Mouse (Mus musculus) heart, embryonic 12.5 days (tissue): ENCODE results near the gene Cfh. TPM values are rescaled to one million over a fixed set of nuclear protein-coding genes. Genes with fewer than 3 reads are reported as not detected.
"Not testable (repeated sequence)": the region's sequence is repeated elsewhere in the genome, so short reads cannot be mapped to it uniquely, and the experiment has no call there.

Experiments used
- ATAC-seq: fragments of 200-750 bp; cut with Nextera tagmentation; 2 replicates; pipeline ENCODE4 v1.8.0; 2017; ENCODE audit warnings: moderate TSS enrichment, moderate library complexity; ENCODE audit not compliant: insufficient number of reproducible peaks, low FRiP score
- H3K27ac ChIP-seq: fragments of 300-500 bp; sonication (generic); 2 replicates; pipeline ENCODE4 v1.5.1; 2016; ENCODE audit warnings: mild to moderate bottlenecking, moderate library complexity; ENCODE audit not compliant: poor library complexity, severe bottlenecking
- H3K27me3 ChIP-seq: fragments of 300-500 bp; sonication (generic); replicated peaks from 2 replicates; pipeline ENCODE4 v1.6.1; 2016; ENCODE audit warnings: mild to moderate bottlenecking, moderate library complexity
- H3K36me3 ChIP-seq: fragments of 300-500 bp; sonication (generic); 2 replicates; pipeline ENCODE4 v1.6.1; 2016; ENCODE audit warnings: mild to moderate bottlenecking, moderate library complexity
- H3K4me1 ChIP-seq: fragments of 300-500 bp; sonication (generic); replicated peaks from 2 replicates; pipeline ENCODE4 v1.6.1; 2016; ENCODE audit warnings: mild to moderate bottlenecking
- H3K4me2 ChIP-seq: fragments of 300-500 bp; sonication (generic); 2 replicates; pipeline ENCODE4 v1.6.1; 2016; ENCODE audit warnings: mild to moderate bottlenecking, moderate library complexity
- H3K4me3 ChIP-seq: fragments of 300-500 bp; sonication (generic); 2 replicates; pipeline ENCODE4 v1.5.1; 2016; ENCODE audit warnings: mild to moderate bottlenecking
- H3K9ac ChIP-seq: fragments of 300-500 bp; sonication (generic); 2 replicates; pipeline ENCODE4 v1.6.1; 2016; ENCODE audit warnings: mild to moderate bottlenecking, moderate library complexity
- H3K9me3 ChIP-seq: fragments of 300-500 bp; sonication (generic); replicated peaks from 2 replicates; pipeline ENCODE4 v1.6.1; 2016; ENCODE audit warnings: mild to moderate bottlenecking, moderate library complexity
- WGBS: fragments of 180-500 bp; shearing (Covaris S2); methylation state at CpG from one replicate; pipeline ENCODE4 v1.1.7; 2016; 5-methylcytosine and 5-hydroxymethylcytosine counted together
- polyA plus RNA-seq: library from polyadenylated mRNA; unstranded; fragments of >200 nt; fragmentation: Nextera tagmentation; extraction: Ambion mirVana; gene quantifications from 2 replicates; pipeline ENCODE4 v1.2.1, GENCODE M21; 2016

Gene Cfh
- 22.2 and 22.4 TPM in 2 replicates for polyA plus RNA-seq

GRCm38 (mm10) chr1:140183664-140184063 lies at the start of gene Cfh:
Cfh (minus strand) TSS chr1:140183764.
- not testable (repeated sequence) for H3K36me3 ChIP-seq, H3K27me3 ChIP-seq, H3K4me3 ChIP-seq, H3K4me1 ChIP-seq, H3K9ac ChIP-seq, ATAC-seq, H3K27ac ChIP-seq, H3K9me3 ChIP-seq, H3K4me2 ChIP-seq

GRCm38 (mm10) chr1:140226673-140227072 lies 43.1 kb upstream of the Cfh start:
- Histone ChIP-seq H3K9ac (no peak overlapping the region), H3K9me3 (no peaks in the 10 kb centered on the region), H3K4me2 (no peak overlapping the region), H3K27me3 (no peaks in the 10 kb centered on the region), H3K4me3 (no peak overlapping the region), H3K27ac (no peak overlapping the region), H3K4me1 (no peaks in the 10 kb centered on the region), H3K36me3 (no peaks in the 10 kb centered on the region)
- no peak for ATAC-seq
- WGBS, result 55% methylated on average over 8 of the region's 8 CpGs

DNA sequence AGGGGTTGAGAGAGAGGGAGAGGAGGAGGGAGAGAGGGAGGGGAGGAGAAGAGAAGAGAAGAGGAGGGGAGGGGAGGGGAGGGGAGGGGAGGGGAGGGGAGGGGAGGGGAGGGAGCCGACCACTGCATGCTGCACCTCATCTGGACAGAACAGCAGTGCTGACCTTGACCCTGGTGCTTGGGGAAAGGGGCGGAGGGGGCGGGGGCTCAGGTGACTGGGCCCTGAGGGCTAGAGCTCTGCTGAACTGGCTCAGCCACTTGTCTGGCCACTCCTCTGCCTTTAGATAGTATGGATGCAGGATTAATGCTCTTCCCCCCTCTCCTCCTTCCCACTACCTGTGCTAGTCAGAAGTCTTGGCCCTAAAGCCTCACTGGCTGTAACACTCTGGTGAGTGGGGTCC lies 41.7 kb upstream of the Cfh start:
- Histone ChIP-seq H3K4me2 (no peak overlapping the region), H3K4me1 (no peaks in the 10 kb centered on the region), H3K9me3 (no peaks in the 10 kb centered on the region), H3K36me3 (no peaks in the 10 kb centered on the region), H3K27ac (no peak overlapping the region), H3K27me3 (no peaks in the 10 kb centered on the region), H3K9ac (no peak overlapping the region), H3K4me3 (no peak overlapping the region)
- no peak for ATAC-seq
- WGBS, result 54% methylated on average over 2 of the region's 3 CpGs

DNA sequence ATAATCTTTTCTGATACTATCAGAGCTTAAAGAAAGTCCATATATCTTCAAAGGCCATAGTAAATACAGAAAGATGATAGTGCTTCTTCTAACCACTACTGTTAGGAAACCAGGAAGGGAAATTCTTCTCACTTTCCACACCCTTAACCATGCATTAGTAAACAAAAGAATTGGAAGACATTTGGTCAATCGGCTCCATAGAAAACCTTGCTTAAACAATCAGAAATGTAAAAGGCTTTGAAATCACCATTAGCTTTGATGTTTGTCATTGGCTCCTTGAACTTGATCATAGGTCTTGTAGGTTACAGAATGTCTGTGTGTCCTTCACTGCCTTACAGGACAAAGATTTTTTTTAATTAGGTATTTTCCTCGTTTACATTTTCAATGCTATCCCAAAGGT lies 21.8 kb upstream of the Cfh start:
- Histone ChIP-seq H3K27ac (no peak overlapping the region), H3K4me1 (no peaks in the 10 kb centered on the region), H3K4me2 (no peak overlapping the region), H3K27me3 (no peaks in the 10 kb centered on the region), H3K9ac (no peak overlapping the region), H3K9me3 (0 out of 2 replicates have a peak, but pooled peaks cover 2% of the 10 kb centered on the region), H3K36me3 (no peaks in the 10 kb centered on the region), H3K4me3 (no peak overlapping the region)
- ATAC-seq, result no peak
- WGBS, result 66% methylated on average over 2 of the region's 2 CpGs

GRCm38 (mm10) chr1:140188500-140188899 lies 4.9 kb upstream of the Cfh start:
- H3K9ac ChIP-seq, H3K36me3 ChIP-seq: not testable (repeated sequence)
- WGBS, result 78% methylated on average over 2 of the region's 2 CpGs

GRCm38 (mm10) chr1:140183208-140183607 lies 356 bp downstream of the Cfh start:
- no peaks in the 10 kb centered on the region for H3K9me3 ChIP-seq
- peak; percentile 78 for ATAC-seq
- H3K27me3 ChIP-seq, result no peaks in the 10 kb centered on the region
- WGBS, result 18% methylated on average over 2 of the region's 2 CpGs
- no peak overlapping the region for H3K9ac ChIP-seq
- H3K27ac ChIP-seq, result no peak overlapping the region
- no peak overlapping the region for H3K4me3 ChIP-seq
- no peaks in the 10 kb centered on the region for H3K4me1 ChIP-seq
- no peak overlapping the region for H3K4me2 ChIP-seq
- no peaks in the 10 kb centered on the region for H3K36me3 ChIP-seq

More at GRCm38 (mm10) chr1:140188500-140188899, 4.9 kb upstream of the Cfh start:
- ATAC-seq, H3K4me3 ChIP-seq, H3K27me3 ChIP-seq, H3K9me3 ChIP-seq, H3K4me1 ChIP-seq, H3K27ac ChIP-seq, H3K4me2 ChIP-seq: not testable (repeated sequence)

GRCm38 (mm10) chr1:140180125-140180524 lies 3.4 kb downstream of the Cfh start:
- H3K27me3 ChIP-seq, result no peaks in the 10 kb centered on the region
- 71% methylated on average over 1 of the region's 1 CpGs for WGBS
- H3K9ac ChIP-seq, result no peak overlapping the region
- H3K27ac ChIP-seq, result no peak overlapping the region
- ATAC-seq, result no peak
- H3K4me1 ChIP-seq, result no peaks in the 10 kb centered on the region
- no peak overlapping the region for H3K4me3 ChIP-seq
- H3K4me2 ChIP-seq, result no peak overlapping the region
- H3K9me3 ChIP-seq, result no peaks in the 10 kb centered on the region
- no peaks in the 10 kb centered on the region for H3K36me3 ChIP-seq

GRCm38 (mm10) chr1:140175442-140175841 lies 8.1 kb downstream of the Cfh start:
- ATAC-seq, result 0 out of 2 replicates have a peak, but pooled peaks have one; percentile 63
- Histone ChIP-seq H3K9me3 (no peaks in the 10 kb centered on the region), H3K4me2 (no peak overlapping the region), H3K27ac (no peak overlapping the region), H3K27me3 (no peaks in the 10 kb centered on the region), H3K9ac (no peak overlapping the region), H3K4me1 (no peaks in the 10 kb centered on the region), H3K36me3 (no peaks in the 10 kb centered on the region), H3K4me3 (no peak overlapping the region)
- WGBS, result 48% methylated on average over 2 of the region's 2 CpGs

GRCm38 (mm10) chr1:140171581-140172154 lies 11.9 kb downstream of the Cfh start:
- no peak overlapping the region for H3K4me3 ChIP-seq
- H3K36me3 ChIP-seq, result no peaks in the 10 kb centered on the region
- no peak overlapping the region for H3K9ac ChIP-seq
- no peak overlapping the region for H3K4me2 ChIP-seq
- ATAC-seq, result no peak
- 36% methylated on average over 4 of the region's 4 CpGs for WGBS
- H3K27ac ChIP-seq, result no peak overlapping the region
- no peaks in the 10 kb centered on the region for H3K4me1 ChIP-seq
- H3K27me3 ChIP-seq, result no peaks in the 10 kb centered on the region
- no peaks in the 10 kb centered on the region for H3K9me3 ChIP-seq

DNA sequence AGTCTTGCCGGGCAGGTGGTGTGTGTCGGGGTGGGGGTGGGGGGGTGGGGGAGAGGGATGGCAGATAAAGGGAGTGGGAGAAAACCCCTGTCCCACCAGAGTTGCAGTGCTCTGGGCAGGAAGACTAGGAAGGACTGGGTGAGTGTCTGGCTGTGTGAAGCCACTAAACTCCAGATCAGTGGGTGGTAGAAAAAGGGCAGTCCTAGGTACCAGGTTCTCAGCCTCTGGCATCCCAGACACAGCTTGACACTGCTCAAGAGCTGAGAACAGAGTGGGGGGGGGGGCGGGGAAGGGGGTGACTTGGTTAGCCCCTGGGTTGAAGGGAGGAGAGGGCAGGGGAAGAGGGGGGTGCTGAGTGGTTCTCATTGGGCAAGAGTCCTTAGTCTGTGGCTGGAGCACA lies 24.6 kb downstream of the Cfh start:
- H3K4me1 ChIP-seq, result no peaks in the 10 kb centered on the region
- H3K36me3 ChIP-seq, result no peaks in the 10 kb centered on the region
- no peaks in the 10 kb centered on the region for H3K9me3 ChIP-seq
- H3K4me2 ChIP-seq, result no peak overlapping the region
- no peak for ATAC-seq
- 70% methylated on average over 3 of the region's 3 CpGs for WGBS
- no peak overlapping the region for H3K27ac ChIP-seq
- no peak overlapping the region for H3K9ac ChIP-seq
- H3K27me3 ChIP-seq, result no peaks in the 10 kb centered on the region
- H3K4me3 ChIP-seq, result no peak overlapping the region

GRCm38 (mm10) chr1:140069471-140069870 lies 114.1 kb downstream of the Cfh start:
- Histone ChIP-seq H3K9me3 (no peaks in the 10 kb centered on the region), H3K27me3 (no peaks in the 10 kb centered on the region), H3K4me2 (no peak overlapping the region), H3K27ac (no peak overlapping the region), H3K4me1 (no peaks in the 10 kb centered on the region), H3K9ac (no peak overlapping the region), H3K4me3 (no peak overlapping the region), H3K36me3 (no peaks in the 10 kb centered on the region)
- ATAC-seq, result no peak
